Mouse (Mus musculus) limb, embryonic 15.5 days (tissue): ENCODE measurements around the gene Tspan31. TPM values are rescaled to one million over a fixed set of nuclear protein-coding genes. Genes with fewer than 3 reads are reported as not detected.

ENCODE experiments used
- ATAC-seq: fragments of 200-750 bp; cut with Nextera tagmentation; 2 replicates; pipeline ENCODE4 v1.8.0; 2017; ENCODE audit warnings: low read depth, moderate TSS enrichment; ENCODE audit not compliant: insufficient number of reproducible peaks, low FRiP score, low TSS enrichment
- H3K27ac ChIP-seq: fragments of 300-500 bp; sonication (generic); 2 replicates; pipeline ENCODE4 v1.5.1; 2015; ENCODE audit warnings: moderate library complexity, mild to moderate bottlenecking, inconsistent platforms
- H3K27me3 ChIP-seq: fragments of 300-500 bp; sonication (generic); 2 replicates; pipeline ENCODE4 v1.6.1; 2015; ENCODE audit warnings: inconsistent platforms
- H3K36me3 ChIP-seq: fragments of 300-500 bp; sonication (generic); 2 replicates; pipeline ENCODE4 v1.6.1; 2015; ENCODE audit warnings: inconsistent platforms
- H3K4me1 ChIP-seq: fragments of 300-500 bp; sonication (generic); 2 replicates; pipeline ENCODE4 v1.6.1; 2015; ENCODE audit warnings: inconsistent platforms
- H3K4me2 ChIP-seq: fragments of 300-500 bp; sonication (generic); 2 replicates; pipeline ENCODE4 v1.6.1; 2015; ENCODE audit warnings: mild to moderate bottlenecking, inconsistent platforms
- H3K4me3 ChIP-seq: fragments of 300-500 bp; sonication (generic); 2 replicates; pipeline ENCODE4 v1.5.1; 2015; ENCODE audit warnings: mild to moderate bottlenecking, inconsistent platforms
- H3K9ac ChIP-seq: fragments of 300-500 bp; sonication (generic); 2 replicates; pipeline ENCODE4 v1.6.1; 2015; ENCODE audit warnings: inconsistent platforms
- H3K9me3 ChIP-seq: fragments of 300-500 bp; sonication (generic); 2 replicates; pipeline ENCODE4 v1.6.1; 2016; ENCODE audit warnings: inconsistent platforms
- WGBS: fragments of 180-500 bp; shearing (Covaris S2); methylation state at CpG from one replicate; pipeline ENCODE4 v1.1.7; 2015; 5-methylcytosine and 5-hydroxymethylcytosine counted together
- polyA plus RNA-seq: library from polyadenylated mRNA; unstranded; fragments of >200 nt; fragmentation: Nextera tagmentation; extraction: Ambion mirVana; gene quantifications from 2 replicates; pipeline ENCODE4 v1.2.1, GENCODE M21; 2015

The Tspan31 gene
- 161 and 175 TPM in 2 replicates for polyA plus RNA-seq

GRCm38 (mm10) chr10:127070190-127071121, at the start of gene Tspan31:
Gene Tspan31 (minus strand): TSS chr10:127070264.
- Histone ChIP-seq H3K9ac (peak within 1 kb of the TSS; percentile 54), H3K36me3 (peaks cover 31% of the 10 kb centered on the region), H3K27me3 (peaks cover 8% of the 10 kb centered on the region), H3K4me1 (peaks cover 30% of the 10 kb centered on the region), H3K9me3 (no peaks in the 10 kb centered on the region), H3K4me2 (peak within 1 kb of the TSS; percentile 74), H3K4me3 (peak within 1 kb of the TSS; percentile 68), H3K27ac (peak within 1 kb of the TSS; percentile 95)
- whole genome bisulfite sequencing = 1% methylated on average over 36 of the region's 36 CpGs
- peak; percentile 88 for ATAC-seq

- Histone ChIP-seq H3K4me3 (no peak overlapping the region), H3K4me2 (no peak overlapping the region), H3K9me3 (no peaks in the 10 kb centered on the region), H3K9ac (no peak overlapping the region), H3K27me3 (no peaks in the 10 kb centered on the region), H3K36me3 (peaks cover 44% of the 10 kb centered on the region), H3K27ac (no peak overlapping the region), H3K4me1 (peaks cover 22% of the 10 kb centered on the region)
- no peak for ATAC-seq
- WGBS = 91% methylated on average over 10 of the region's 10 CpGs
Observed at GRCm38 (mm10) chr10:127119229-127119628, 49.2 kb upstream of the Tspan31 start.

GRCm38 (mm10) chr10:127118470-127118869, 48.4 kb upstream of the Tspan31 start:
- Histone ChIP-seq H3K9ac (no peak overlapping the region), H3K27ac (no peak overlapping the region), H3K4me2 (no peak overlapping the region), H3K9me3 (no peaks in the 10 kb centered on the region), H3K4me1 (peaks cover 22% of the 10 kb centered on the region), H3K4me3 (no peak overlapping the region), H3K36me3 (peaks cover 44% of the 10 kb centered on the region), H3K27me3 (no peaks in the 10 kb centered on the region)
- ATAC-seq = no peak
- 88% methylated on average over 11 of the region's 11 CpGs for WGBS

- Histone ChIP-seq H3K9me3 (no peaks in the 10 kb centered on the region), H3K27me3 (no peaks in the 10 kb centered on the region), H3K36me3 (peaks cover 61% of the 10 kb centered on the region), H3K4me2 (no peak overlapping the region), H3K9ac (no peak overlapping the region), H3K4me3 (no peak overlapping the region), H3K27ac (no peak overlapping the region), H3K4me1 (peaks cover 4% of the 10 kb centered on the region)
- no peak for ATAC-seq
- WGBS = 80% methylated on average over 2 of the region's 2 CpGs
Observed at GRCm38 (mm10) chr10:127115068-127115467, 45.0 kb upstream of the Tspan31 start.

GRCm38 (mm10) chr10:127114408-127114807, 44.3 kb upstream of the Tspan31 start:
- Histone ChIP-seq H3K27me3 (no peaks in the 10 kb centered on the region), H3K4me3 (no peak overlapping the region), H3K4me2 (no peak overlapping the region), H3K9ac (no peak overlapping the region), H3K27ac (no peak overlapping the region), H3K4me1 (no peaks in the 10 kb centered on the region), H3K9me3 (no peaks in the 10 kb centered on the region), H3K36me3 (peaks cover 59% of the 10 kb centered on the region)
- no peak for ATAC-seq
- WGBS = 89% methylated on average over 11 of the region's 11 CpGs

- Histone ChIP-seq H3K36me3 (peaks cover 40% of the 10 kb centered on the region), H3K4me1 (no peaks in the 10 kb centered on the region), H3K27me3 (no peaks in the 10 kb centered on the region), H3K4me3 (no peak overlapping the region), H3K9ac (no peak overlapping the region), H3K27ac (no peak overlapping the region), H3K9me3 (no peaks in the 10 kb centered on the region), H3K4me2 (no peak overlapping the region)
- ATAC-seq = no peak
- 87% methylated on average over 15 of the region's 15 CpGs for WGBS
Observed at GRCm38 (mm10) chr10:127111001-127111887, 41.2 kb upstream of the Tspan31 start.

GRCm38 (mm10) chr10:127108262-127108583, 38.2 kb upstream of the Tspan31 start:
- 82% methylated on average over 3 of the region's 3 CpGs for WGBS
- no peak for ATAC-seq
- no peak overlapping the region for H3K4me3 ChIP-seq
- no peak overlapping the region for H3K4me2 ChIP-seq
- H3K4me1 ChIP-seq = no peaks in the 10 kb centered on the region
- no peaks in the 10 kb centered on the region for H3K27me3 ChIP-seq
- no peak overlapping the region for H3K27ac ChIP-seq
- peaks cover 38% of the 10 kb centered on the region for H3K36me3 ChIP-seq
- H3K9me3 ChIP-seq = no peaks in the 10 kb centered on the region
- H3K9ac ChIP-seq = no peak overlapping the region

- whole genome bisulfite sequencing = 80% methylated on average over 16 of the region's 16 CpGs
- no peaks in the 10 kb centered on the region for H3K27me3 ChIP-seq
- no peak for ATAC-seq
Observed at GRCm38 (mm10) chr10:127107563-127108261, 37.6 kb upstream of the Tspan31 start.

GRCm38 (mm10) chr10:127103631-127104030, 33.6 kb upstream of the Tspan31 start:
- ATAC-seq = no peak
- Histone ChIP-seq H3K36me3 (peaks cover 34% of the 10 kb centered on the region), H3K4me1 (no peaks in the 10 kb centered on the region)

More at GRCm38 (mm10) chr10:127107563-127108261, 37.6 kb upstream of the Tspan31 start:
- H3K9me3 ChIP-seq = no peaks in the 10 kb centered on the region
- H3K9ac ChIP-seq = no peak overlapping the region
- no peak overlapping the region for H3K4me3 ChIP-seq
- peaks cover 33% of the 10 kb centered on the region for H3K36me3 ChIP-seq
- no peak overlapping the region for H3K27ac ChIP-seq
- H3K4me1 ChIP-seq = no peaks in the 10 kb centered on the region
- H3K4me2 ChIP-seq = no peak overlapping the region

GRCm38 (mm10) chr10:127101151-127101550, 31.1 kb upstream of the Tspan31 start:
- 83% methylated on average over 6 of the region's 6 CpGs for WGBS
- H3K27me3 ChIP-seq = no peaks in the 10 kb centered on the region
- H3K27ac ChIP-seq = no peak overlapping the region
- H3K4me1 ChIP-seq = no peaks in the 10 kb centered on the region
- no peak overlapping the region for H3K4me2 ChIP-seq
- no peak overlapping the region for H3K4me3 ChIP-seq
- no peaks in the 10 kb centered on the region for H3K9me3 ChIP-seq
- no peak overlapping the region for H3K9ac ChIP-seq
- H3K36me3 ChIP-seq = peaks cover 47% of the 10 kb centered on the region
- ATAC-seq = no peak

More at GRCm38 (mm10) chr10:127103631-127104030, 33.6 kb upstream of the Tspan31 start:
- no peak overlapping the region for H3K27ac ChIP-seq
- H3K9ac ChIP-seq = no peak overlapping the region
- no peak overlapping the region for H3K4me2 ChIP-seq
- WGBS = 77% methylated on average over 7 of the region's 7 CpGs
- no peak overlapping the region for H3K4me3 ChIP-seq
- no peaks in the 10 kb centered on the region for H3K27me3 ChIP-seq
- H3K9me3 ChIP-seq = no peaks in the 10 kb centered on the region

GRCm38 (mm10) chr10:127100414-127100813, 30.4 kb upstream of the Tspan31 start:
- H3K27ac ChIP-seq = no peak overlapping the region
- H3K9ac ChIP-seq = no peak overlapping the region
- H3K4me2 ChIP-seq = no peak overlapping the region
- no peak overlapping the region for H3K4me3 ChIP-seq
- H3K4me1 ChIP-seq = no peaks in the 10 kb centered on the region
- H3K9me3 ChIP-seq = no peaks in the 10 kb centered on the region
- WGBS = 87% methylated on average over 8 of the region's 8 CpGs
- peaks cover 51% of the 10 kb centered on the region for H3K36me3 ChIP-seq
- ATAC-seq = no peak
- H3K27me3 ChIP-seq = no peaks in the 10 kb centered on the region
